Mouse (Mus musculus): ENCODE results near the gene Olfr459. TPM values are rescaled to one million over a fixed set of nuclear protein-coding genes. Genes with fewer than 3 reads are reported as not detected.

Olfr459 gene
- total and polyA plus RNA-seq, 2 experiments from 2014 or later = not detected

DNA sequence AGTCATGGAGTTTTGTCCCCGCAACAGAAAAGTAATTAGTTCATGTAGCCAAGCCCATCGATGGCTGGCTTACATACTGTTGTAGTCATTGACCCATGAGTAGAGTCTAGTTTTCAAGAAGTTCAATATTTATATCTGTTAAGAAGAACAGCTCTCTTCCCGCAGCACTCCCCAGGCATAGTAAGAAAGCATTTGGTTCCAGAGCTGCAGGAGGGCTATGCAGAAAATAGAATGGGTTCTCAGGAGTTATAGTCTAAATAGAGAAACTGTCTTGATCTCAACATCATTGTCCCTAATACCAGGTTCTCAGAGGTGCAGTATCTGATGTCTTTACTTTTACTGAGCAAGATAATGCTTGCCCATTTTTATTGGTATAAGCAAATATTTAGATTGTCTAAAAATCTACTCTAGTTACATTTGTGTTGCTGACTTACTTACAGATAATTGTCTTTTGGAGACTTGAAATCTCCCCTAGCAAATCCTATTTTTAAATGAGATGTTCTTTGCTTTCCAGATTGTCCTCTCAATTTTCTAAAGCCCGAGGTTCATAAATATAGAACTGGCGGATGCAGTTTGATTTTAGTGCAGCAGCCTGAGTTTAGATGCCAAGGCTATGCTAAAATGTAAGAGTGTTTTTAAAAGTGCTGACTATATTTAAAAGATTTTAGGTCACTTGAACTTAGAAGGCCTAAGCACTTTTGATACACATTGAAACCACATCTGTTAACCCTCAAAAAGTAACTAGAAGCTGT, 40.1 kb downstream of the Olfr459 start:
- Histone ChIP-seq H3K9ac (no peak overlapping the region), H3K4me2 (ENCODE audit: low read depth) (no peak overlapping the region), H3K36me3 (ENCODE audit: insufficient read depth) (no peaks in the 10 kb centered on the region), H3K27ac (ENCODE audit: low read depth, low read length) (no peak overlapping the region), H3K4me3 (ENCODE audit: low read depth, low read length) (no peak overlapping the region), H3K4me1 (ENCODE audit: insufficient read depth) (no peaks in the 10 kb centered on the region), H3K27me3 (ENCODE audit: insufficient read depth, low read length) (no peaks in the 10 kb centered on the region), H3K9me3 (ENCODE audit: low read length) (no peaks in the 10 kb centered on the region)
- ATAC-seq (no peak), DNase-seq (no peak)
- no peak for TF ChIP-seq CTCF (IDR thresholded peaks at IDR 0.05; ENCODE audit: low read depth)
- WGBS = 82% methylated on average over 5 of the region's 5 CpGs

DNA sequence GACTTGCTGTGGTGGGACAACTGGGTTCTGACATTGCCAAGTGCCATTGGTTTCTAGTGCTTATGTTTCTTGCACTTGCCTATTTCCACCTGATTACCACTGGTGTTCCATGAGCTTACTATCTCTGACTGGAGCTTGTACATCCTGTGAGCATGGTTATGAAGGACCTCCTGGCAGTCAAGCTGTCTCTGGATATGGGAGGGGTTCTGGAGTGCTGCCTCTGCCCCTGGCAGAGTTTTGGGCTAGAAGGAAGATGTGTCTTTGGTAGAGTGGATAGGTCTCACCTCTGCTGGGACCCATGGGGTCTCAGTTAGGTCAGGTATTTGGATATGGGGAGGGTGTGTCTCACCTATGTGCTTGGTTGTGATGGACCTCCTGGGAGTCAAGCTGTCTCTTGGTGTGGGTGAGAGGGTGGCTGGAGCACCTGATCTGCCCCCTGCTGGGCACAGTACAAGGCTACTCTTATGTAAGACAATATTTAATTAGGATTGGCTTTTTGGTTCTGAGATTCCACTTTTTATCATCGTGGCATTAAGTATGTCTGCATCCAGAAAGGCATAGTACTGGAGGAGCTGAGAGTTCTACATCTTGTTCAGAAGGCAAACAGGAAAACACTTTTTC, 46.9 kb downstream of the Olfr459 start:
- Histone ChIP-seq H3K9me3 (ENCODE audit: low read length) (no peaks in the 10 kb centered on the region), H3K9ac (no peak overlapping the region), H3K4me3 (ENCODE audit: low read depth, low read length) (no peak overlapping the region), H3K27ac (ENCODE audit: low read depth, low read length) (no peak overlapping the region), H3K4me2 (ENCODE audit: low read depth) (no peak overlapping the region), H3K36me3 (ENCODE audit: insufficient read depth) (no peaks in the 10 kb centered on the region), H3K4me1 (ENCODE audit: insufficient read depth) (no peaks in the 10 kb centered on the region), H3K27me3 (ENCODE audit: insufficient read depth, low read length) (no peaks in the 10 kb centered on the region)
- 74% methylated on average over 1 of the region's 1 CpGs for WGBS
- no peak for ATAC-seq
- DNase-seq = no peak
- no peak for TF ChIP-seq CTCF (IDR thresholded peaks at IDR 0.05; ENCODE audit: low read depth)

DNA sequence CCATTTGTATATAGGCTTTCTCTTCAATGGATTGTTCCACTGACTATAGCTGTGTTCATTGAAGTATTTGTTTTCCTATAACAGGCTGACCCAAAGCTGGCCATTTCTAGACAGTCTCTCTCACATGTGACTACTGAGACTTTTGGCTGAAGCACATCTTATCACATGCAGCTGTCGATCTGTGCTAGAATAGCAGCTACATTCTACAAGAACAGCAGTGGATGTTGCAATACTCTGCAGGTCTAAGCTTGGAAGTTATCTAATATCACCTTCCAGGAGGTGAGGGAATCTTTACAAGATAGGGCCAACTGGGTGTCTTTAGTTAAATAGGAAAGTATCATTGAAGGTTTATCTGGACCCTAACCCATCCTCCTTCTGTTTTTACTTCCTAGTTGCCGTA, 53.5 kb downstream of the Olfr459 start:
- Histone ChIP-seq H3K36me3 (ENCODE audit: insufficient read depth) (no peaks in the 10 kb centered on the region), H3K4me3 (ENCODE audit: low read depth, low read length) (no peak overlapping the region), H3K4me2 (ENCODE audit: low read depth) (no peak overlapping the region), H3K4me1 (ENCODE audit: insufficient read depth) (no peaks in the 10 kb centered on the region), H3K27me3 (ENCODE audit: insufficient read depth, low read length) (no peaks in the 10 kb centered on the region), H3K27ac (ENCODE audit: low read depth, low read length) (no peak overlapping the region), H3K9me3 (ENCODE audit: low read length) (no peaks in the 10 kb centered on the region), H3K9ac (no peak overlapping the region)
- DNase-seq (no peak), ATAC-seq (no peak)
- 93% methylated on average over 2 of the region's 2 CpGs for WGBS
- no peak for TF ChIP-seq CTCF (IDR thresholded peaks at IDR 0.05; ENCODE audit: low read depth)

Other genes starting within 250 kb of the Olfr459 start
- 47.6 and 58.4 TPM in 2 replicates for gene Ephb6, start 169.7 kb downstream of the Olfr459 start, total RNA-seq (2014; rRNA removed)
- gene Ephb6, start 169.7 kb downstream of the Olfr459 start, polyA plus RNA-seq (2015; fragmentation: Nextera tagmentation; extraction: Ambion mirVana) = 31.6 and 34.6 TPM in 2 replicates
- gene Trpv6, start 138.8 kb downstream of the Olfr459 start, total RNA-seq (2014; rRNA removed) = not detected in 2 replicates
- gene Trpv6, start 138.8 kb downstream of the Olfr459 start, polyA plus RNA-seq (2015; fragmentation: Nextera tagmentation; extraction: Ambion mirVana) = 0.62 and 0.65 TPM in 2 replicates
- gene Trpv5, start 94.4 kb downstream of the Olfr459 start, total RNA-seq (2014; rRNA removed) = not detected in 2 replicates
- not detected in 2 replicates for gene Trpv5, start 94.4 kb downstream of the Olfr459 start, polyA plus RNA-seq (2015; fragmentation: Nextera tagmentation; extraction: Ambion mirVana)
- not detected in 2 replicates for gene Llcfc1, start 90.7 kb downstream of the Olfr459 start, total RNA-seq (2014; rRNA removed)
- not detected in 2 replicates for gene Llcfc1, start 90.7 kb downstream of the Olfr459 start, polyA plus RNA-seq (2015; fragmentation: Nextera tagmentation; extraction: Ambion mirVana)
- gene Kel, start 70.8 kb downstream of the Olfr459 start, total RNA-seq (2014; rRNA removed) = not detected in 2 replicates
- gene Kel, start 70.8 kb downstream of the Olfr459 start, polyA plus RNA-seq (2015; fragmentation: Nextera tagmentation; extraction: Ambion mirVana) = not detected in 2 replicates
- gene Pip, start 72.4 kb upstream of the Olfr459 start, total RNA-seq (2014; rRNA removed) = not detected in 2 replicates
- gene Pip, start 72.4 kb upstream of the Olfr459 start, polyA plus RNA-seq (2015; fragmentation: Nextera tagmentation; extraction: Ambion mirVana) = not detected in 2 replicates
- gene Sval2, start 77.8 kb upstream of the Olfr459 start, total RNA-seq (2014; rRNA removed) = not detected in 2 replicates
- gene Sval2, start 77.8 kb upstream of the Olfr459 start, polyA plus RNA-seq (2015; fragmentation: Nextera tagmentation; extraction: Ambion mirVana) = 0.26 TPM in 1 of 2 replicates, not detected in the other
- not detected in 2 replicates for gene Sval1, start 176.5 kb upstream of the Olfr459 start, total RNA-seq (2014; rRNA removed)
- gene Sval1, start 176.5 kb upstream of the Olfr459 start, polyA plus RNA-seq (2015; fragmentation: Nextera tagmentation; extraction: Ambion mirVana) = not detected in 2 replicates
- gene Sval3, start 193.0 kb upstream of the Olfr459 start, total RNA-seq (2014; rRNA removed) = not detected in 2 replicates
- not detected in 2 replicates for gene Sval3, start 193.0 kb upstream of the Olfr459 start, polyA plus RNA-seq (2015; fragmentation: Nextera tagmentation; extraction: Ambion mirVana)